13 mouse cellular contexts compared by ENCODE assay signal in genomic region chr7:63901346-63901745, GRCm38 (mm10). TPM values are rescaled to one million over a fixed set of nuclear protein-coding genes. Genes with fewer than 3 reads are reported as not detected.
A peak's percentile ranks its signal among the peaks of the same experiment; 100 is the strongest.
DNase-seq lines count a peak whose midpoint lies in the region; ATAC-seq and TF ChIP-seq lines count a peak whose summit lies in the region.
"Had no signal": no experiment of that assay in that cellular context is flagged by ENCODE, and none has a peak within 500 bp of the region (broad histone marks: within the 10 kb centered on the region; RNA-seq: fewer than 3 reads in every experiment).

No protein-coding gene starts in this region.

- 64% methylated on average over 11 of the region's 11 CpGs for WGBS in midbrain, embryonic 10.5 days
- 63% methylated on average over 11 of the region's 11 CpGs for WGBS in midbrain, embryonic 11.5 days

- intact Hi-C loops in gastrocnemius, adult 2 months (cut with DNase I) = no loop called here
- intact Hi-C loops in gastrocnemius, postnatal 36 days (cut with DNase I) = no loop called here

- no peak for TF ChIP-seq POLR2A in myocyte (IDR thresholded peaks at IDR 0.05; ENCODE audit: insufficient read length, low read depth)

- no peaks in the 10 kb centered on the region for H3K9me3 ChIP-seq in midbrain, embryonic 10.5 days (replicated peaks)
- H3K9me3 ChIP-seq in midbrain, embryonic 11.5 days (ENCODE audit: control insufficient read depth, low read length) = no peaks in the 10 kb centered on the region
- H3K9me3 ChIP-seq: hindbrain, embryonic 15.5 days; liver, embryonic 13.5 days had no signal

- no peak for TF ChIP-seq CTCF in gastrocnemius, adult 2 months (IDR thresholded peaks at IDR 0.05)

- DNase-seq in gastrocnemius, adult 2 months = peak; percentile 80
- no peak for DNase-seq in gastrocnemius, postnatal 36 days
- DNase-seq in midbrain, embryonic 10.5 days (ENCODE audit: low spot score) = no peak
- DNase-seq in midbrain, embryonic 11.5 days (ENCODE audit: low spot score, missing footprints) = no peak
- DNase-seq in cerebellum, postnatal 36 days = peak; percentile 44 to 51
- DNase-seq in adrenal gland, adult 2 months = no peak
- no peak for DNase-seq in kidney, adult 18-20 months
- DNase-seq: liver, embryonic 13.5 days had no signal

- H3K36me3 ChIP-seq in midbrain, embryonic 10.5 days = no peaks in the 10 kb centered on the region
- no peaks in the 10 kb centered on the region for H3K36me3 ChIP-seq in midbrain, embryonic 11.5 days (ENCODE audit: control insufficient read depth, insufficient read depth, low read length)
- no peaks in the 10 kb centered on the region for H3K36me3 ChIP-seq in myocyte (ENCODE audit: control insufficient read depth, insufficient read depth)
- H3K36me3 ChIP-seq: hindbrain, embryonic 15.5 days; liver, embryonic 13.5 days had no signal

- H3K27ac ChIP-seq in gastrocnemius, adult 2 months = peak overlapping the region; percentile 98
- H3K27ac ChIP-seq in midbrain, embryonic 10.5 days (replicated peaks) = 0 out of 2 replicates have a peak overlapping the region, but pooled peaks have one; percentile 28
- no peak overlapping the region for H3K27ac ChIP-seq in midbrain, embryonic 11.5 days (ENCODE audit: low read depth, low read length)
- H3K27ac ChIP-seq: hindbrain, embryonic 15.5 days; liver, embryonic 13.5 days had no signal

- no peak for ATAC-seq in midbrain, embryonic 11.5 days (ENCODE audit: low FRiP score)
- ATAC-seq: activated CD4-positive, CD25-positive, alpha-beta regulatory T cell, adult 4 months had no signal

- peaks cover 38% of the 10 kb centered on the region for H3K4me1 ChIP-seq in midbrain, embryonic 10.5 days
- H3K4me1 ChIP-seq in midbrain, embryonic 11.5 days (ENCODE audit: control insufficient read depth, insufficient read depth, low read length) = peaks cover 17% of the 10 kb centered on the region

- no peak overlapping the region for H3K4me2 ChIP-seq in midbrain, embryonic 11.5 days
- H3K4me2 ChIP-seq in myocyte (ENCODE audit: low read depth) = no peak overlapping the region
- H3K4me2 ChIP-seq: hindbrain, embryonic 15.5 days; liver, embryonic 13.5 days had no signal

- no peak overlapping the region for H3ac ChIP-seq in myocyte (ENCODE audit: control insufficient read depth, insufficient read length)

- H3K4me3 ChIP-seq in gastrocnemius, adult 2 months = peak overlapping the region; percentile 12; the same call in 1 of the 2 replicates
- no peak overlapping the region for H3K4me3 ChIP-seq in midbrain, embryonic 10.5 days
- no peak overlapping the region for H3K4me3 ChIP-seq in midbrain, embryonic 11.5 days (ENCODE audit: low read depth, low read length)
- H3K4me3 ChIP-seq in myocyte = no peak overlapping the region
- H3K4me3 ChIP-seq: hindbrain, embryonic 15.5 days; liver, embryonic 13.5 days had no signal

- H3K79me2 ChIP-seq in myocyte (ENCODE audit: control insufficient read depth, insufficient read depth) = peaks cover 97% of the 10 kb centered on the region

- H3K9ac ChIP-seq in midbrain, embryonic 11.5 days (ENCODE audit: low read length) = no peak overlapping the region
- H3K9ac ChIP-seq: hindbrain, embryonic 15.5 days; liver, embryonic 13.5 days had no signal

- 0 out of 2 replicates have a peak, but pooled peaks cover 4% of the 10 kb centered on the region for H3K27me3 ChIP-seq in midbrain, embryonic 10.5 days (ENCODE audit: low read depth, poor library complexity, severe bottlenecking)
- H3K27me3 ChIP-seq in midbrain, embryonic 11.5 days (ENCODE audit: control insufficient read depth, insufficient read depth, low read length) = no peaks in the 10 kb centered on the region
- no peaks in the 10 kb centered on the region for H3K27me3 ChIP-seq in myocyte (ENCODE audit: control insufficient read depth, insufficient read depth, insufficient read length)
- H3K27me3 ChIP-seq: hindbrain, embryonic 15.5 days had no signal

TF ChIP-seq in myocyte, 11 proteins besides CTCF, POLR2A, EP300 and RAD21:
- TF ChIP-seq TCF12 (IDR thresholded peaks at IDR 0.05; ENCODE audit: insufficient read depth, poor library complexity, severe bottlenecking) (peak; percentile 27), TCF3 (IDR thresholded peaks at IDR 0.05; ENCODE audit: insufficient read length, low read depth) (no peak), USF1 (IDR thresholded peaks at IDR 0.05; ENCODE audit: low read depth) (no peak), POLR2AphosphoS2 (IDR thresholded peaks at IDR 0.05; ENCODE audit: insufficient read length, low read depth) (no peak), MYOD1 (IDR thresholded peaks at IDR 0.05; ENCODE audit: control insufficient read depth in 1 of 3, insufficient read length in 2 of 3, low read depth in 2 of 3) (peak in 2 of 3 experiments; percentile 91 to 93), MYOG (IDR thresholded peaks at IDR 0.05; ENCODE audit: control insufficient read depth in 1 of 3, insufficient read depth in 1 of 3, insufficient read length in 2 of 3, low read depth in 2 of 3) (peak; percentile 8 to 77 (median 73)), CEBPB (IDR thresholded peaks at IDR 0.05; ENCODE audit: insufficient read depth, poor library complexity, severe bottlenecking) (no peak), SRF (IDR thresholded peaks at IDR 0.05; ENCODE audit: control insufficient read depth, insufficient read length, low read depth) (no peak), E2F4 (IDR thresholded peaks at IDR 0.05; ENCODE audit: insufficient read depth) (no peak)

RNA-seq across cellular contexts. Expression of gene E030018B13Rik, which starts 15.3 kb away (rescaled TPM):
- total RNA-seq in gastrocnemius, adult 2 months (2021) = under 1 TPM in 1 of 2 experiments, not detected in 1; 0.22 TPM
- not detected for total RNA-seq in gastrocnemius, postnatal 36 days (2021)
- polyA plus RNA-seq in midbrain, embryonic 10.5 days (2016; fragmentation: Nextera tagmentation; extraction: Ambion mirVana) = not detected in 2 replicates
- polyA plus RNA-seq in midbrain, embryonic 11.5 days (2014; fragmentation: Nextera tagmentation; extraction: Ambion mirVana) = 0.14 TPM in 1 of 2 replicates, not detected in the other
- polyA plus RNA-seq in myocyte (2012; fragmentation: generic; extraction: Trizol) = 0.17 TPM
- not detected for total RNA-seq in adrenal gland, adult 2 months (2021)
- polyA plus RNA-seq in adrenal gland, adult 2 months (2012; rRNA removed) = not detected in 2 replicates
- total RNA-seq: gastrocnemius, adult 8-10 months had no signal
- polyA plus RNA-seq: hindbrain, embryonic 15.5 days; liver, embryonic 13.5 days; urinary bladder, adult 2 months had no signal

RNA-seq across cellular contexts. Expression of gene Klf13, which starts 37.4 kb away (rescaled TPM):
- total RNA-seq in gastrocnemius, adult 2 months (2021) = 10 to 100 TPM; 56.6 to 59.6 TPM
- 10 to 100 TPM; 42.3 to 47.7 TPM for total RNA-seq in gastrocnemius, postnatal 36 days (2021)
- 29.6 and 34.1 TPM in 2 replicates for polyA plus RNA-seq in midbrain, embryonic 10.5 days (2016; fragmentation: Nextera tagmentation; extraction: Ambion mirVana)
- polyA plus RNA-seq in midbrain, embryonic 11.5 days (2014; fragmentation: Nextera tagmentation; extraction: Ambion mirVana) = 31.5 and 32.0 TPM in 2 replicates
- polyA plus RNA-seq in myocyte (2012; fragmentation: generic; extraction: Trizol) = 30.4 TPM
- 10 to 100 TPM; 67.0 to 77.8 TPM for total RNA-seq in adrenal gland, adult 2 months (2021)
- 69.2 and 87.7 TPM in 2 replicates for polyA plus RNA-seq in adrenal gland, adult 2 months (2012; rRNA removed)

Comparison
In these comparisons a context has a peak if more than half of its experiments do, and no peak if none do; other contexts are left out.
1. DNase-seq: peak in gastrocnemius, adult 2 months (single experiment) and cerebellum, postnatal 36 days (2 of 2); none in gastrocnemius, postnatal 36 days (0 of 2), midbrain, embryonic 10.5 days (single experiment), midbrain, embryonic 11.5 days (single experiment), adrenal gland, adult 2 months (single experiment) and kidney, adult 18-20 months (single experiment).